Mouse (Mus musculus) ES-Bruce4 (cell line): ENCODE results near the gene Eng. TPM values are rescaled to one million over a fixed set of nuclear protein-coding genes. Genes with fewer than 3 reads are reported as not detected.

Experiments used
- H3K27ac ChIP-seq: 2 replicates; pipeline ENCODE4 v1.5.1; 2012; ENCODE audit warnings: low read length, inconsistent platforms; ENCODE audit not compliant: insufficient read depth
- H3K27me3 ChIP-seq: 2 replicates; pipeline ENCODE4 v1.6.1; 2012; ENCODE audit warnings: mild to moderate bottlenecking, low read length, inconsistent platforms; ENCODE audit not compliant: control insufficient read depth, poor library complexity, insufficient read depth, severe bottlenecking
- H3K36me3 ChIP-seq: 2 replicates; pipeline ENCODE4 v1.6.1; 2012; ENCODE audit warnings: inconsistent platforms, mild to moderate bottlenecking, low read length, moderate library complexity; ENCODE audit not compliant: control insufficient read depth, poor library complexity, insufficient read depth, severe bottlenecking
- H3K4me1 ChIP-seq: one replicate; pipeline ENCODE4 v1.8.1; 2011; ENCODE audit warnings: low read length; ENCODE audit not compliant: control insufficient read depth, insufficient read depth
- H3K4me3 ChIP-seq: 2 replicates; pipeline ENCODE4 v1.5.1; 2011; ENCODE audit warnings: low read depth, mild to moderate bottlenecking, low read length
- H3K9ac ChIP-seq: 2 replicates; pipeline ENCODE4 v1.6.1; 2012; ENCODE audit warnings: low read depth, mild to moderate bottlenecking, inconsistent platforms; ENCODE audit not compliant: poor library complexity, severe bottlenecking
- H3K9me3 ChIP-seq: replicated peaks from 2 replicates; pipeline ENCODE4 v1.6.1; 2012; ENCODE audit warnings: mild to moderate bottlenecking, low read length, inconsistent platforms; ENCODE audit not compliant: control insufficient read depth, poor library complexity, insufficient read depth, severe bottlenecking
- CTCF ChIP-seq: IDR thresholded peaks from one replicate; pipeline ENCODE4 v1.8.1; 2011; ENCODE audit warnings: low read depth, low read length
- EP300 ChIP-seq: IDR thresholded peaks from 2 replicates; pipeline ENCODE4 v1.6.1; 2011; ENCODE audit warnings: low read depth, low read length; ENCODE audit not compliant: insufficient read depth
- POLR2A ChIP-seq: IDR thresholded peaks from one replicate; pipeline ENCODE4 v1.8.1; 2011; ENCODE audit warnings: low read length; ENCODE audit not compliant: insufficient read depth
- polyA plus RNA-seq: library from polyadenylated mRNA; stranded (reverse); fragments of >200 nt; gene quantifications from 2 replicates; pipeline ENCODE4 v1.2.4, GENCODE M21; 2011; ENCODE audit warnings: low read depth; ENCODE audit not compliant: missing spikeins, insufficient read depth, insufficient read length

Gene Eng
- polyA plus RNA-seq, 1 experiment: 20.0 TPM

- TF ChIP-seq POLR2A (no peak), CTCF (no peak), EP300 (no peak)
- Histone ChIP-seq H3K27ac (no peak overlapping the region), H3K4me3 (no peak overlapping the region), H3K4me1 (peaks cover 2% of the 10 kb centered on the region), H3K9me3 (no peaks in the 10 kb centered on the region), H3K9ac (no peak overlapping the region), H3K27me3 (no peaks in the 10 kb centered on the region), H3K36me3 (peaks cover 54% of the 10 kb centered on the region)
These were observed 63.2 kb downstream of the Eng start for GRCm38 (mm10) chr2:32709521-32710137.

GRCm38 (mm10) chr2:32710425-32710824 lies 64.0 kb downstream of the Eng start:
- peaks cover 4% of the 10 kb centered on the region for H3K4me1 ChIP-seq
- H3K4me3 ChIP-seq: no peak overlapping the region
- no peaks in the 10 kb centered on the region for H3K27me3 ChIP-seq
- H3K9ac ChIP-seq: no peak overlapping the region
- H3K27ac ChIP-seq: no peak overlapping the region
- H3K36me3 ChIP-seq: peaks cover 50% of the 10 kb centered on the region
- no peak for TF ChIP-seq POLR2A
- no peak for TF ChIP-seq EP300
- no peak for TF ChIP-seq CTCF
- H3K9me3 ChIP-seq: no peaks in the 10 kb centered on the region

GRCm38 (mm10) chr2:32711301-32712056 lies 65.1 kb downstream of the Eng start:
- Histone ChIP-seq H3K4me3 (peak overlapping the region; percentile 97), H3K9ac (peak overlapping the region; percentile 97), H3K36me3 (peaks cover 41% of the 10 kb centered on the region), H3K27ac (peak overlapping the region; percentile 38; the same call in 1 of the 2 replicates), H3K4me1 (peaks cover 4% of the 10 kb centered on the region), H3K27me3 (no peaks in the 10 kb centered on the region), H3K9me3 (no peaks in the 10 kb centered on the region)
- no peak for TF ChIP-seq POLR2A
- no peak for TF ChIP-seq EP300
- TF ChIP-seq CTCF: no peak

- Histone ChIP-seq H3K36me3 (peaks cover 35% of the 10 kb centered on the region), H3K4me3 (peak overlapping the region; percentile 97), H3K4me1 (peaks cover 4% of the 10 kb centered on the region), H3K9me3 (no peaks in the 10 kb centered on the region), H3K9ac (peak overlapping the region; percentile 97), H3K27me3 (no peaks in the 10 kb centered on the region), H3K27ac (peak overlapping the region; percentile 38)
- no peak for TF ChIP-seq CTCF
- no peak for TF ChIP-seq EP300
- TF ChIP-seq POLR2A: no peak
These were observed 65.7 kb downstream of the Eng start for GRCm38 (mm10) chr2:32712108-32712551.

- Histone ChIP-seq H3K36me3 (peaks cover 31% of the 10 kb centered on the region), H3K4me3 (peak overlapping the region; percentile 97), H3K27me3 (no peaks in the 10 kb centered on the region), H3K9me3 (no peaks in the 10 kb centered on the region), H3K9ac (peak overlapping the region; percentile 97), H3K27ac (peak overlapping the region; percentile 38), H3K4me1 (peaks cover 4% of the 10 kb centered on the region)
- TF ChIP-seq CTCF (no peak), POLR2A (no peak), EP300 (no peak)
These were observed 66.2 kb downstream of the Eng start for GRCm38 (mm10) chr2:32712586-32712933.
